Mouse (Mus musculus) effector memory CD4-positive, alpha-beta T cell, adult 7 months (primary cell): ENCODE measurements around the gene Hdx. TPM values are rescaled to one million over a fixed set of nuclear protein-coding genes. Genes with fewer than 3 reads are reported as not detected.

Source experiments
- polyA plus RNA-seq: library from polyadenylated mRNA; unstranded; fragments of 100-300 nt; shearing (Covaris generic); gene quantifications from one replicate; pipeline ENCODE4 v1.2.1, GENCODE M21; 2017

Hdx gene
- 0.04 TPM for polyA plus RNA-seq

DNA sequence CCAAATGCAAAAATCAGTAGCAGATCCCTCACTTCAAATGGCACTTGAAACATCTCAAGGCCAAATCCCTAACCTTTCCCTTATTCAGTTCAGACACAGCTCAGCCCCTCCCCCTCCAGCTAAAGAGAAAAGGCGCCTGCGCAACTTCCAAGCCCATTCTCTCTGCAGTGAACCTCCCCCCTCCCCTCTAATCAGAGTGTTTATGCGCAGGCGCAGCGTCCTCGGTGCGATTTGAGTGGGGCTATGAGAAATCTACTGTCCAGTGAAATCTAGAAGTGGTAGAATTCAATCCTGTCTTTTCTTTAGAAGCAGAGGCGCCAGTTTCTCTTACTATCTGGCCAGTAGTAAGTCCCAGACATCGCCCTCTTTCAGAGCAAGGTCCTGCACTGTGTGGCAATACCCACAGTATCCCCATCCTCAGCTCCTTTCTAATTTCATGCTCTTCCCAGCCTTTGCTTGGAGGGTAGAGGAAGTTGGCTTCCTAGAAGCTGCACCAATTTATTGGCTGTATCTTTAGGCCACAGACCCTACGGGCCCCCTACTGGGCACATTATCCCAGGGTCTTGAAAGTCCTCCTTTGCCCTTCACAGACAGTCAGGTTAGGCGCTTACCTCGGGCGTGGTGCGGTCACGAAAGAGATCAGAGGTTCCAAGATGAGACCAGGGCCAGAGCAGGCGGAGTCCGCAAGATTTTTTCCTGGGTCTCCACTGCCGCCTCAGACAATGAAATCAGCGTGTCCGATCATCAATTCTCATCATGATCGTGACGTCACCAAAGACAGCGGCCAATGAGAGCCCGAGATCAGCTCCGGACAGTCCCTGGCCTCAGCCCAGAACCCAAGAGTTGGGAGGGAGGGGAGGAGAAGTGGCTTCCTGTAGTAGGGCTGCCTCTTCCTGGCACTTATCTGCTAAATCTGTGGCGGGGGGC, at the start of gene Hdx:
TSS of gene Hdx (minus strand) at position 724 of the 927 bp plus-strand sequence.

DNA sequence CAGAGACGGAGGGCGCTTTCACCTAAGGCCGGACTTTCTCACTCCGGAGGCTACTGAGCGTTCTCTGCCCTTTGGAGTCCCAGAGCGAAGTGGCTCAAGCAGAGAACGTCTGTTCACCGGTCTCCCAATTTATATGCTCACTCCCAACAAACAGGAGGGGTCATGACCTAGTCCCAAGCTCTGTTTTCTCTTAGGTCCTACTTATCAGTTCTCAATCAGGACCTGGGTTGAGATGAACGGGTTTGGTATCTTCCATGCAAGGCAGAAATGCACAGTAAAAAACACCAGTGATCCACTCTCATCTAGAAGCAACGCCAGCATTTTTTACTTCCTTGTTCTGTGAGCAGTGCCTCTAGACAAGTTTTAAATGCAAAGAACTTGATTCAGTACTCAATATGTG, 159.0 kb downstream of the Hdx start, which contains the start of gene Rps6ka6:
TSS of gene Rps6ka6 (minus strand) at position 101 of the 400 bp plus-strand sequence.

Other genes with a start within 250 kb of the Hdx start
- 0.20 TPM for gene Rps6ka6, start 159.1 kb downstream of the Hdx start, polyA plus RNA-seq
- not detected for gene Gm45194, start 194.3 kb upstream of the Hdx start, polyA plus RNA-seq